In the genomic region with DNA sequence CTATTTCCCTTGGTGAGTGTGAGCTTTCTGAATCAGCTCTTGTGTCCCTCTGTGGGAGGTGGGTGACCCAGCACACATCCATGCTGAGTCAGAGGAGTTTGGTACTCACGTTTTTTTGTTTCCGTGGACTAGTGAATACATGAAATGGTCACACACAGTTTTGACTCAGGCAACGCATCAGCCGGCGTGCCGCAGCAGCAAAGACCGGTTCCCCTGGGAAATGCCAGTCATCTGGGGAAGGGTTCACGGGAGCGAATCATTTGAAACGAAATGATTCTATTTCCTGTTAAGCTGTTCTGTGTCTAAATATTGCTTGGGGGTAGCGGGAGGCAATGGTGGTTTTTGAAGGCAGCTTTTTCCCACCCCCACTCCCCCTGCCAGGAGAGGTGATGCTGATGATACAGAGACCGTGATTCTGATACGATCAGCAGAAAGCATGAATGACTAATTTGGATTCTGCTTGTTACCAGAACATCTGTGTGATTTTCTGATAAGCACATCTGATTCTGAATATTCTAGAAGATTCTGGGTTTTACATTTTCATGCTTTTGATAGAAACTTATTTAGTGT, we compare ENCODE assay signal across 13 mouse cellular contexts.
DNase-seq lines count a peak whose midpoint lies in the region; ATAC-seq and TF ChIP-seq lines count a peak whose summit lies in the region.
"Had no signal": no experiment of that assay in that cellular context is flagged by ENCODE, and none has a peak within 500 bp of the region (broad histone marks: within the 10 kb centered on the region; RNA-seq: fewer than 3 reads in every experiment).

No protein-coding gene starts in this region.

- peak overlapping the region; percentile 19 for H3K4me3 ChIP-seq in hindbrain, embryonic 14.5 days (replicated peaks; ENCODE audit: low read length)
- H3K4me3 ChIP-seq in hindbrain, embryonic 10.5 days, result no peak overlapping the region
- peak overlapping the region; percentile 23; the same call in 1 of the 2 replicates for H3K4me3 ChIP-seq in cortical plate, adult 2 months (ENCODE audit: insufficient read depth, low read length)
- no peak overlapping the region for H3K4me3 ChIP-seq in midbrain, postnatal 0 days (ENCODE audit: low read depth, low read length)
- H3K4me3 ChIP-seq in kidney, adult 2 months (ENCODE audit: insufficient read depth, low read depth, low read length), result no peak overlapping the region
- H3K4me3 ChIP-seq: liver, embryonic 15.5 days had no signal

- 72% methylated on average over 13 of the region's 13 CpGs for WGBS in hindbrain, embryonic 14.5 days
- WGBS in hindbrain, embryonic 10.5 days, result 88% methylated on average over 13 of the region's 13 CpGs
- WGBS in midbrain, postnatal 0 days, result 79% methylated on average over 13 of the region's 13 CpGs
- 84% methylated on average over 13 of the region's 13 CpGs for WGBS in kidney, adult 2 months

- DNase-seq in hindbrain, embryonic 14.5 days (ENCODE audit: low spot score), result no peak
- no peak for DNase-seq in hindbrain, embryonic 10.5 days (ENCODE audit: low spot score)
- peak; percentile 19 for DNase-seq in right cerebral cortex, adult 18-20 months
- DNase-seq in right cerebral cortex, postnatal 25 days, result no peak
- peak; percentile 19 for DNase-seq in midbrain, postnatal 0 days (ENCODE audit: low spot score)
- no peak for DNase-seq in kidney, adult 2 months
- DNase-seq: adrenal gland, postnatal 14 days; gastrocnemius, postnatal 10 days; lung, postnatal 36 days had no signal

- ATAC-seq in hindbrain, embryonic 14.5 days (ENCODE audit: low FRiP score), result peak; percentile 55; the same call in 1 of the 2 replicates
- ATAC-seq in midbrain, postnatal 0 days (ENCODE audit: low FRiP score), result no peak

- H3K4me1 ChIP-seq in hindbrain, embryonic 14.5 days (replicated peaks; ENCODE audit: control insufficient read depth, insufficient read depth, low read length), result no peaks in the 10 kb centered on the region
- H3K4me1 ChIP-seq in hindbrain, embryonic 10.5 days (replicated peaks), result no peaks in the 10 kb centered on the region
- H3K4me1 ChIP-seq in cortical plate, adult 2 months (ENCODE audit: control insufficient read depth, insufficient read depth, low read length), result no peaks in the 10 kb centered on the region
- H3K4me1 ChIP-seq in midbrain, postnatal 0 days (ENCODE audit: insufficient read depth, low read length), result no peaks in the 10 kb centered on the region
- no peaks in the 10 kb centered on the region for H3K4me1 ChIP-seq in kidney, adult 2 months (ENCODE audit: control insufficient read depth, insufficient read depth, low read length)
- H3K4me1 ChIP-seq: liver, embryonic 15.5 days had no signal

- H3K27me3 ChIP-seq in hindbrain, embryonic 14.5 days (ENCODE audit: control insufficient read depth, insufficient read depth, low read length), result no peaks in the 10 kb centered on the region
- no peaks in the 10 kb centered on the region for H3K27me3 ChIP-seq in hindbrain, embryonic 10.5 days (ENCODE audit: insufficient read depth, poor library complexity, severe bottlenecking)
- H3K27me3 ChIP-seq in midbrain, postnatal 0 days (ENCODE audit: insufficient read depth, low read length), result no peaks in the 10 kb centered on the region
- H3K27me3 ChIP-seq in kidney, adult 2 months (replicated peaks; ENCODE audit: control insufficient read depth, insufficient read depth, low read length), result no peaks in the 10 kb centered on the region
- H3K27me3 ChIP-seq: liver, embryonic 15.5 days had no signal

- no peak for TF ChIP-seq CTCF in cortical plate, adult 2 months (IDR thresholded peaks at IDR 0.05; ENCODE audit: extremely low read depth, insufficient read depth, low read length)
- TF ChIP-seq CTCF in midbrain, postnatal 0 days (IDR thresholded peaks at IDR 0.05), result no peak
- no peak for TF ChIP-seq CTCF in kidney, adult 2 months (conservative IDR thresholded peaks at IDR 0.05; ENCODE audit: insufficient read depth, insufficient read length, low read depth, low read length)

- H3K27ac ChIP-seq in hindbrain, embryonic 14.5 days, result no peak overlapping the region; the same call in 1 of the 2 replicates
- H3K27ac ChIP-seq in hindbrain, embryonic 10.5 days, result no peak overlapping the region
- 0 out of 2 replicates have a peak overlapping the region, but pooled peaks have one; percentile 12 for H3K27ac ChIP-seq in cortical plate, adult 2 months (ENCODE audit: insufficient read depth, low read length)
- no peak overlapping the region for H3K27ac ChIP-seq in midbrain, postnatal 0 days (ENCODE audit: low read depth, low read length)
- no peak overlapping the region for H3K27ac ChIP-seq in kidney, adult 2 months (ENCODE audit: insufficient read depth, low read depth, low read length)
- H3K27ac ChIP-seq: kidney, postnatal 0 days; liver, embryonic 15.5 days; stomach, postnatal 0 days had no signal

- peak overlapping the region; percentile 40 for H3K4me2 ChIP-seq in hindbrain, embryonic 14.5 days (replicated peaks)
- H3K4me2 ChIP-seq in midbrain, postnatal 0 days (ENCODE audit: low read depth, low read length, poor library complexity, severe bottlenecking), result peak overlapping the region; percentile 13; the same call in 1 of the 2 replicates
- H3K4me2 ChIP-seq: liver, embryonic 15.5 days had no signal

- TF ChIP-seq POLR2A in cortical plate, adult 2 months (IDR thresholded peaks at IDR 0.05; ENCODE audit: extremely low read depth, insufficient read depth, low read length), result no peak
- TF ChIP-seq POLR2A in kidney, adult 2 months (IDR thresholded peaks at IDR 0.05; ENCODE audit: low read depth, low read length), result no peak

- H3K9me3 ChIP-seq in hindbrain, embryonic 14.5 days (ENCODE audit: control insufficient read depth, low read length), result no peaks in the 10 kb centered on the region
- H3K9me3 ChIP-seq in hindbrain, embryonic 10.5 days, result no peaks in the 10 kb centered on the region
- H3K9me3 ChIP-seq in midbrain, postnatal 0 days (ENCODE audit: low read length), result no peaks in the 10 kb centered on the region
- H3K9me3 ChIP-seq: liver, embryonic 15.5 days had no signal

- no peak overlapping the region for H3K9ac ChIP-seq in hindbrain, embryonic 14.5 days
- H3K9ac ChIP-seq in midbrain, postnatal 0 days (replicated peaks; ENCODE audit: low read length, poor library complexity, severe bottlenecking), result no peak overlapping the region
- H3K9ac ChIP-seq: liver, embryonic 15.5 days had no signal

- H3K36me3 ChIP-seq in hindbrain, embryonic 14.5 days (replicated peaks; ENCODE audit: control insufficient read depth, insufficient read depth), result no peaks in the 10 kb centered on the region
- H3K36me3 ChIP-seq in hindbrain, embryonic 10.5 days, result no peaks in the 10 kb centered on the region
- H3K36me3 ChIP-seq in midbrain, postnatal 0 days (ENCODE audit: insufficient read depth, low read length), result no peaks in the 10 kb centered on the region
- H3K36me3 ChIP-seq in kidney, adult 2 months (ENCODE audit: control insufficient read depth, insufficient read depth, low read length), result no peaks in the 10 kb centered on the region
- H3K36me3 ChIP-seq: liver, embryonic 15.5 days had no signal

Comparison
In these comparisons a context has a peak if more than half of its experiments do, and no peak if none do; other contexts are left out.
1. DNase-seq: peak in right cerebral cortex, adult 18-20 months (single experiment) and midbrain, postnatal 0 days (single experiment); none in hindbrain, embryonic 14.5 days (single experiment), hindbrain, embryonic 10.5 days (single experiment), right cerebral cortex, postnatal 25 days (single experiment) and kidney, adult 2 months (single experiment).
2. H3K4me3 ChIP-seq: peak in hindbrain, embryonic 14.5 days (single experiment) and cortical plate, adult 2 months (single experiment); none in hindbrain, embryonic 10.5 days (single experiment), midbrain, postnatal 0 days (single experiment) and kidney, adult 2 months (single experiment).